Mouse (Mus musculus) C2C12 (cell line): ENCODE data around the gene Il4i1. TPM values are rescaled to one million over a fixed set of nuclear protein-coding genes. Genes with fewer than 3 reads are reported as not detected.

Source experiments
- H3K27me3 ChIP-seq: one replicate; pipeline ENCODE4 v1.6.1; 2011; ENCODE audit not compliant: control insufficient read depth, insufficient read depth, insufficient read length
- H3K36me3 ChIP-seq: one replicate; pipeline ENCODE4 v1.6.1; 2011; ENCODE audit not compliant: control insufficient read depth, insufficient read depth
- H3K4me3 ChIP-seq: one replicate; pipeline ENCODE4 v1.5.1; 2011; ENCODE audit warnings: mild to moderate bottlenecking, control low read depth; ENCODE audit not compliant: poor library complexity, insufficient read depth, severe bottlenecking
- H3K79me2 ChIP-seq: one replicate; pipeline ENCODE4 v1.6.1; 2011; ENCODE audit not compliant: control insufficient read depth, insufficient read depth
- H3K79me3 ChIP-seq: one replicate; pipeline ENCODE4 v1.6.1; 2011; ENCODE audit warnings: low read depth, control low read depth
- H3ac ChIP-seq: one replicate; pipeline ENCODE3; 2011; ENCODE audit warnings: low read depth; ENCODE audit not compliant: control insufficient read depth, insufficient read length
- CEBPB ChIP-seq: IDR thresholded peaks from one replicate; pipeline ENCODE4 v1.6.1; 2011; ENCODE audit warnings: low read depth, mild to moderate bottlenecking, control low read depth, moderate library complexity
- CTCF ChIP-seq: IDR thresholded peaks from one replicate; pipeline ENCODE4 v1.5.1; 2011; ENCODE audit not compliant: control insufficient read depth, insufficient read depth, insufficient read length
- FOSL1 ChIP-seq: IDR thresholded peaks from one replicate; pipeline ENCODE4 v1.8.0; 2011; ENCODE audit warnings: mild to moderate bottlenecking, low read length; ENCODE audit not compliant: poor library complexity, insufficient read depth, severe bottlenecking
- MAX ChIP-seq: IDR thresholded peaks from one replicate; pipeline ENCODE4 v1.6.1; 2011; ENCODE audit warnings: mild to moderate bottlenecking, control low read depth
- MYOD1 ChIP-seq: IDR thresholded peaks from one replicate; pipeline ENCODE4 v1.6.1; 2011; ENCODE audit warnings: low read depth; ENCODE audit not compliant: control insufficient read depth, insufficient read length
- MYOG ChIP-seq: IDR thresholded peaks from one replicate; pipeline ENCODE4 v1.6.1; 2011; ENCODE audit not compliant: control insufficient read depth, insufficient read length; ENCODE audit errors: extremely low read depth
- USF1 ChIP-seq: IDR thresholded peaks from one replicate; pipeline ENCODE4 v1.6.1; 2011; ENCODE audit warnings: low read depth, mild to moderate bottlenecking, control low read depth, moderate library complexity
- polyA plus RNA-seq: library from polyadenylated mRNA; unstranded; fragments of >200 nt; fragmentation: generic; extraction: Trizol; gene quantifications from one replicate; pipeline ENCODE4 v1.2.1, GENCODE M21; 2012; ENCODE audit warnings: missing spikeins

Gene Il4i1
- polyA plus RNA-seq, 1 experiment = 0.63 TPM

- TF ChIP-seq MYOG = no peak
- Histone ChIP-seq H3K4me3 (no peak overlapping the region), H3K79me3 (peaks cover 65% of the 10 kb centered on the region), H3K36me3 (peaks cover 42% of the 10 kb centered on the region), H3ac (no peak overlapping the region), H3K79me2 (peaks cover 74% of the 10 kb centered on the region), H3K27me3 (no peaks in the 10 kb centered on the region)
Measured at GRCm38 (mm10) chr7:44828706-44829105, 12.5 kb downstream of the Il4i1 start.

- Histone ChIP-seq H3K36me3 (peaks cover 29% of the 10 kb centered on the region), H3K79me3 (peaks cover 26% of the 10 kb centered on the region)
Measured at GRCm38 (mm10) chr7:44832763-44833162, 16.6 kb downstream of the Il4i1 start.

GRCm38 (mm10) chr7:44835373-44836015 lies 19.3 kb downstream of the Il4i1 start:
- peaks cover 9% of the 10 kb centered on the region for H3K36me3 ChIP-seq
- H3K79me3 ChIP-seq = peaks cover 5% of the 10 kb centered on the region
- no peaks in the 10 kb centered on the region for H3K27me3 ChIP-seq
- H3K79me2 ChIP-seq = peaks cover 7% of the 10 kb centered on the region
- TF ChIP-seq MYOD1 = no peak
- no peak for TF ChIP-seq MAX
- TF ChIP-seq CEBPB = no peak
- no peak for TF ChIP-seq FOSL1
- TF ChIP-seq MYOG = no peak
- TF ChIP-seq USF1 = no peak
- TF ChIP-seq CTCF = no peak
- H3ac ChIP-seq = no peak overlapping the region
- H3K4me3 ChIP-seq = no peak overlapping the region

More at GRCm38 (mm10) chr7:44832763-44833162, 16.6 kb downstream of the Il4i1 start:
- no peak overlapping the region for H3ac ChIP-seq
- TF ChIP-seq MYOD1 = no peak
- TF ChIP-seq FOSL1 = no peak
- no peak for TF ChIP-seq USF1
- no peak for TF ChIP-seq CEBPB
- no peak for TF ChIP-seq MAX
- TF ChIP-seq CTCF = no peak
- TF ChIP-seq MYOG = no peak
- H3K27me3 ChIP-seq = no peaks in the 10 kb centered on the region
- H3K79me2 ChIP-seq = peaks cover 34% of the 10 kb centered on the region
- H3K4me3 ChIP-seq = no peak overlapping the region

- H3K79me3 ChIP-seq = peaks cover 1% of the 10 kb centered on the region
- no peak for TF ChIP-seq USF1
- no peak for TF ChIP-seq FOSL1
- no peak for TF ChIP-seq CTCF
- no peak for TF ChIP-seq MAX
- no peak for TF ChIP-seq MYOG
- no peak for TF ChIP-seq CEBPB
- no peak for TF ChIP-seq MYOD1
- no peaks in the 10 kb centered on the region for H3K27me3 ChIP-seq
- peaks cover 1% of the 10 kb centered on the region for H3K79me2 ChIP-seq
- H3K4me3 ChIP-seq = no peak overlapping the region
- no peak overlapping the region for H3ac ChIP-seq
- peaks cover 4% of the 10 kb centered on the region for H3K36me3 ChIP-seq
Measured at GRCm38 (mm10) chr7:44836016-44836404, 19.8 kb downstream of the Il4i1 start.

- Histone ChIP-seq H3ac (no peak overlapping the region), H3K36me3 (no peaks in the 10 kb centered on the region), H3K79me2 (no peaks in the 10 kb centered on the region), H3K79me3 (no peaks in the 10 kb centered on the region), H3K4me3 (no peak overlapping the region), H3K27me3 (no peaks in the 10 kb centered on the region)
- TF ChIP-seq MYOG = no peak
- TF ChIP-seq FOSL1 = no peak
- no peak for TF ChIP-seq CEBPB
- no peak for TF ChIP-seq MYOD1
- no peak for TF ChIP-seq MAX
- TF ChIP-seq USF1 = no peak
- TF ChIP-seq CTCF = no peak
Measured at GRCm38 (mm10) chr7:44836423-44837053, 20.4 kb downstream of the Il4i1 start.
